Mouse (Mus musculus) lung, embryonic 14.5 days (tissue): ENCODE data around the gene Cdkn2b. TPM values are rescaled to one million over a fixed set of nuclear protein-coding genes. Genes with fewer than 3 reads are reported as not detected.

Experiments
- ATAC-seq: fragments of 200-750 bp; cut with Nextera tagmentation; 2 replicates; pipeline ENCODE4 v1.8.0; 2017; ENCODE audit warnings: mild to moderate bottlenecking, moderate TSS enrichment, moderate library complexity; ENCODE audit not compliant: insufficient read depth
- DNase-seq: peaks from one replicate; pipeline ENCODE4 v3.0.0-alpha.2; 2015
- H3K27ac ChIP-seq: fragments of 300-500 bp; sonication (generic); 2 replicates; pipeline ENCODE4 v1.5.1; 2014; ENCODE audit warnings: low read depth, mild to moderate bottlenecking, moderate library complexity
- H3K27me3 ChIP-seq: fragments of 300-500 bp; sonication (generic); 2 replicates; pipeline ENCODE4 v1.6.1; 2014; ENCODE audit warnings: low read length, control low read depth; ENCODE audit not compliant: insufficient read depth
- H3K36me3 ChIP-seq: fragments of 300-500 bp; sonication (generic); 2 replicates; pipeline ENCODE4 v1.6.1; 2014; ENCODE audit warnings: control low read depth; ENCODE audit not compliant: insufficient read depth
- H3K4me1 ChIP-seq: fragments of 300-500 bp; sonication (generic); 2 replicates; pipeline ENCODE4 v1.6.1; 2014; ENCODE audit warnings: antibody characterized with exemption, control low read depth; ENCODE audit not compliant: insufficient read depth
- H3K4me2 ChIP-seq: fragments of 300-500 bp; sonication (generic); 2 replicates; pipeline ENCODE4 v1.6.1; 2014; ENCODE audit warnings: mild to moderate bottlenecking
- H3K4me3 ChIP-seq: fragments of 300-500 bp; sonication (generic); 2 replicates; pipeline ENCODE4 v1.5.1; 2014; ENCODE audit warnings: low read depth, low read length
- H3K9ac ChIP-seq: fragments of 300-500 bp; sonication (generic); 2 replicates; pipeline ENCODE4 v1.6.1; 2014
- H3K9me3 ChIP-seq: fragments of 300-500 bp; sonication (generic); 2 replicates; pipeline ENCODE4 v1.6.1; 2016; ENCODE audit warnings: low read depth, low read length, control low read depth
- CTCF ChIP-seq: IDR thresholded peaks from 2 replicates; pipeline ENCODE4 v1.5.1; 2016; ENCODE audit warnings: antibody characterized with exemption, low read depth
- WGBS: fragments of 180-500 bp; shearing (Covaris S2); extraction: QIAGEN DNeasy Blood & Tissue Kit; methylation state at CpG from one replicate; pipeline ENCODE4 v1.1.7; 2014; 5-methylcytosine and 5-hydroxymethylcytosine counted together
- polyA plus RNA-seq: library from polyadenylated mRNA; unstranded; fragments of >200 nt; fragmentation: Nextera tagmentation; extraction: Ambion mirVana; gene quantifications from 2 replicates; pipeline ENCODE4 v1.2.1, GENCODE M21; 2014

The Cdkn2b gene
- polyA plus RNA-seq, 1 experiment from 2014 or later: 1.5 TPM

GRCm38 (mm10) chr4:89277381-89277940 lies 33.4 kb downstream of the Cdkn2b start:
- Histone ChIP-seq H3K27ac (no peak overlapping the region), H3K36me3 (no peaks in the 10 kb centered on the region), H3K4me2 (no peak overlapping the region), H3K9me3 (no peaks in the 10 kb centered on the region), H3K27me3 (peaks cover 95% of the 10 kb centered on the region), H3K9ac (no peak overlapping the region), H3K4me1 (no peaks in the 10 kb centered on the region), H3K4me3 (no peak overlapping the region)
- ATAC-seq (no peak), DNase-seq (no peak)
- TF ChIP-seq CTCF: no peak
- WGBS: 3% methylated on average over 5 of the region's 5 CpGs

GRCm38 (mm10) chr4:89276669-89277219 lies 34.1 kb downstream of the Cdkn2b start:
- no peak overlapping the region for H3K9ac ChIP-seq
- no peak for TF ChIP-seq CTCF
- no peak for DNase-seq
- ATAC-seq: no peak
- H3K36me3 ChIP-seq: no peaks in the 10 kb centered on the region
- H3K9me3 ChIP-seq: no peaks in the 10 kb centered on the region
- H3K4me2 ChIP-seq: no peak overlapping the region
- no peak overlapping the region for H3K4me3 ChIP-seq
- H3K27me3 ChIP-seq: peaks cover 95% of the 10 kb centered on the region
- WGBS: 1% methylated on average over 37 of the region's 37 CpGs
- H3K27ac ChIP-seq: no peak overlapping the region
- H3K4me1 ChIP-seq: no peaks in the 10 kb centered on the region

GRCm38 (mm10) chr4:89275811-89276584 lies 34.8 kb downstream of the Cdkn2b start:
- Histone ChIP-seq H3K27ac (no peak overlapping the region), H3K27me3 (peaks cover 94% of the 10 kb centered on the region), H3K4me3 (no peak overlapping the region), H3K9me3 (no peaks in the 10 kb centered on the region), H3K4me2 (no peak overlapping the region), H3K4me1 (no peaks in the 10 kb centered on the region), H3K9ac (no peak overlapping the region), H3K36me3 (no peaks in the 10 kb centered on the region)
- WGBS: 3% methylated on average over 25 of the region's 25 CpGs
- DNase-seq: no peak
- TF ChIP-seq CTCF: no peak
- no peak for ATAC-seq

- no peaks in the 10 kb centered on the region for H3K36me3 ChIP-seq
- DNase-seq: no peak
- H3K4me2 ChIP-seq: no peak overlapping the region
- H3K4me3 ChIP-seq: no peak overlapping the region
- under 1% methylated on average over 24 of the region's 24 CpGs for WGBS
- no peaks in the 10 kb centered on the region for H3K9me3 ChIP-seq
- H3K9ac ChIP-seq: no peak overlapping the region
- ATAC-seq: no peak
- TF ChIP-seq CTCF: no peak
- peaks cover 94% of the 10 kb centered on the region for H3K27me3 ChIP-seq
- H3K27ac ChIP-seq: no peak overlapping the region
- H3K4me1 ChIP-seq: no peaks in the 10 kb centered on the region
Measured at GRCm38 (mm10) chr4:89274829-89275548, 35.9 kb downstream of the Cdkn2b start.

GRCm38 (mm10) chr4:89274006-89274405 lies 36.8 kb downstream of the Cdkn2b start:
- WGBS: 1% methylated on average over 14 of the region's 14 CpGs
- DNase-seq (peak; percentile 58), ATAC-seq (no peak)
- H3K4me2 ChIP-seq: no peak overlapping the region
- peaks cover 84% of the 10 kb centered on the region for H3K27me3 ChIP-seq
- no peaks in the 10 kb centered on the region for H3K9me3 ChIP-seq
- no peak for TF ChIP-seq CTCF
- H3K27ac ChIP-seq: no peak overlapping the region
- H3K9ac ChIP-seq: no peak overlapping the region
- no peak overlapping the region for H3K4me3 ChIP-seq
- H3K4me1 ChIP-seq: no peaks in the 10 kb centered on the region
- no peaks in the 10 kb centered on the region for H3K36me3 ChIP-seq

GRCm38 (mm10) chr4:89273585-89273984 lies 37.3 kb downstream of the Cdkn2b start:
- Histone ChIP-seq H3K4me1 (no peaks in the 10 kb centered on the region), H3K36me3 (no peaks in the 10 kb centered on the region), H3K9ac (no peak overlapping the region), H3K4me3 (no peak overlapping the region), H3K4me2 (no peak overlapping the region), H3K27me3 (peaks cover 81% of the 10 kb centered on the region), H3K9me3 (no peaks in the 10 kb centered on the region), H3K27ac (no peak overlapping the region)
- under 1% methylated on average over 9 of the region's 9 CpGs for WGBS
- no peak for TF ChIP-seq CTCF
- DNase-seq: no peak
- peak; percentile 36; the same call in 1 of the 2 replicates for ATAC-seq
